Mouse (Mus musculus) urinary bladder, adult 2 months (tissue): ENCODE results near the gene Eif4e3. TPM values are rescaled to one million over a fixed set of nuclear protein-coding genes. Genes with fewer than 3 reads are reported as not detected.

Experiments
- DNase-seq: peaks from one replicate; pipeline ENCODE4 v3.0.0; 2022; ENCODE audit warnings: low spot score
- polyA plus RNA-seq: library from polyadenylated mRNA; depleted of rRNA; stranded (reverse); fragments of >200 nt; gene quantifications from 2 replicates; pipeline ENCODE4 v1.2.3, GENCODE M21; 2012

The Eif4e3 gene
- polyA plus RNA-seq, 1 experiment = 42.9 TPM

GRCm38 (mm10) chr6:99625306-99625705 lies 41.3 kb downstream of the Eif4e3 start:
- no peak for DNase-seq

DNA sequence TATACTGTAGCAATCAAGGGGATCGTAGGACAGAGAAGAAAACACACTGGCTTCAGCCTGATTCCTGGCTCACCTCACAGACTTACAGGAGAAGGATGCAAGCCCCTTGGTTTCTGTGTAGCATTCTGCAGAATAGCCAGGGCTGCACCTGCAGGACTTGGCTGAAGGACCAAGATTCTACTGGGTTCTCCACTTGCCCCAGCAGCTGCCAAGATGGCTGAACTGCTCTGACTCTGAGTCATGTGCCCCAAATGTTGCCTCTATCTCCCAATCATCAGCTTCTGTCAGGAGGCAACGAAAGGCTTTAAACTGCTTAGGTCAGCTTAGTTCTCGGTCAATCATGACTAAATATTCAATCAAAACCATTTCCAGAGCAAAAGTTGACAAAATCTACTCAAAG lies 42.0 kb downstream of the Eif4e3 start:
- DNase-seq = no peak

GRCm38 (mm10) chr6:99623641-99624040 lies 42.9 kb downstream of the Eif4e3 start:
- no peak for DNase-seq

GRCm38 (mm10) chr6:99621167-99621566 lies 45.4 kb downstream of the Eif4e3 start:
- no peak for DNase-seq

DNA sequence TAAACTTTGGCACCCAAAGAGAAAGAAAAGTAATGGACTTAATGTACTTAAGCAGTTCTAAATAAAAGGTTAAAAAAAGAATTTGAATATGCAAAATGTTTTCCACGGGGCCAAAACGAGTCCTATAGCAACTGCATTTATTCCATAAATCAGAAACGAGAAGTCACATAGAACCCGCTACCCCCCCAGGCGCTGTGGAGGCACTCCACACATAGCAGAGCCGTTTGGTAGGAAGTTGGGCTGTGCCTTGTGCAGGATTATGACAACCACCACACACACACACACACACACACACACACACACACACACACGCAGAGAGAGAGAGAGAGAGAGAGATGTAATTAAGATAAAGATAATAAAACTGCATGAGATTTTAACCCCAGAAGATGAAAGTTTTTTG lies 46.1 kb downstream of the Eif4e3 start:
- no peak for DNase-seq

GRCm38 (mm10) chr6:99619964-99620363 lies 46.6 kb downstream of the Eif4e3 start:
- DNase-seq = no peak

GRCm38 (mm10) chr6:99619466-99619865 lies 47.1 kb downstream of the Eif4e3 start:
- no peak for DNase-seq

DNA sequence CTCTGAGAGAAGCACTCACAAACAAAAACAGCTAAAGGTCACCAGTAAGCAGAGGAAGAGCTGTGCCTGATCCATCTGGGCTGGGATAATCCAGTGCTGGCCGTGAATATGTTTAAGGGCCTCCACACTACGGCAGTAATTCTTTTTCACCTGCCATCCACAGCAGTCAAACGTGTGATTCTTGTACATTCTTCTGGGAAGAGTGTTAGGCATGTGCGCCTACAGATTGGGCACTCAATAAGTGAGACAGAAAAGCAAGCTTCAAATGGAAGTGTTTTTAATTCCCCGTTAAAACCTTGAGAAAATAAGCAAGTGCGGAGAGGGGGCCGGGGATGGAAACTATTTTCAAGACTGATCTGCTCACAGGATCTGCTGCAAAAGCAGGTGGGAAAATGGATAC lies 48.7 kb downstream of the Eif4e3 start:
- DNase-seq = no peak

DNA sequence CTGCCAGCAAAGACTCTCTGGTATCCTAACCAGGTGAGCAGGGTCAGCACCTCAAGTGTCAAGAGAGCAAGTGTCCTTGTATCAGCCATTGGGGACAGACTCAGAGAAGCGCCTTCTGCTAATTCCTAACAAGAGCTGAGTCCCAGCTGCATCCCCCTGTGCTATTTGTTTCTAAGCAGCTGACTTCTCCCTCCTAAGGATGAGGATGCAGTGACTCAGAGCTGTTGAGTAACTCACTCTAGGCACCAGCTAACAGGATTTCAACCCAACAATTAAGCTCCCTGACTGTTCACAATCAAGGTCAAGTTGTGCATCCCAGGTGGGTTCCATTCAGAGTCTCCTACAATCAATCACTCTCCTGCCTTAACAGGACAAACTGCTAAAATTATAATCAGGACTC lies 49.2 kb downstream of the Eif4e3 start:
- DNase-seq = no peak

- DNase-seq = no peak
Observed at GRCm38 (mm10) chr6:99615272-99615751, 51.3 kb downstream of the Eif4e3 start.

DNA sequence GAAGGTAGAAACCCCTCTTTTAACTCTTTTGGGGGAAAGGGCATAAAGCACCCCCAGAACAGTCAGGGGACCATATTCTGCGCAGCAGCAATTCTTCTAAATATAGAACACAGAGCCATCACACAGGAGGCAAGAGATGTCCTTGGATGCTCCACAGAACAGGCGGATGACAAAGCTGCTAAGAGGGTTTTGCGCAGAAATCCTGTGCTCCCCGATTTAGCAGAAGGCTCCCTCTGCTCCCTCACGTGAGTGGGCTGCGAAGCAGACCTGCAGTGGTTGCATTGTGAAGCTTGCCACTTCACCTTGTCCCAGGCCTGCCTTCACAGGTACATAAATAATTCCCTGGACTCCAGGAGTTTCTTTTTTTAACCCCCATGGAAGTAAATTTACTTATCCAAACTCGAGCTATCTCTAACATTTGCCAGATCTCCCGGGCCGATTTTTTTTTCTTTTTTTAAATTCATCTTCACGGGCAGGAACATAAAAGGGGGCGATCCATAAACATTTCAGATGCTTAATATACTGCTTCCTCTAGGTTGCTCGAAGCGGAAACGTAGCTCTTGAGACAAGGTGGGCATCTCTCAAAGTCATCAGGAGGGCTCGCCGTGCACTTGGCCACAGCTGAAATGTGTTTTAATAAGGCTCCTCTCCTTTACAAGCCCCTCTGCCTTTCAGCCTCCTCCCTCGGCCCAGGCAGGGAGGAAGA lies 51.9 kb downstream of the Eif4e3 start:
- no peak for DNase-seq

- no peak for DNase-seq
Observed at GRCm38 (mm10) chr6:99611866-99612265, 54.7 kb downstream of the Eif4e3 start.

GRCm38 (mm10) chr6:99610454-99611427 lies 55.8 kb downstream of the Eif4e3 start:
- no peak for DNase-seq

DNA sequence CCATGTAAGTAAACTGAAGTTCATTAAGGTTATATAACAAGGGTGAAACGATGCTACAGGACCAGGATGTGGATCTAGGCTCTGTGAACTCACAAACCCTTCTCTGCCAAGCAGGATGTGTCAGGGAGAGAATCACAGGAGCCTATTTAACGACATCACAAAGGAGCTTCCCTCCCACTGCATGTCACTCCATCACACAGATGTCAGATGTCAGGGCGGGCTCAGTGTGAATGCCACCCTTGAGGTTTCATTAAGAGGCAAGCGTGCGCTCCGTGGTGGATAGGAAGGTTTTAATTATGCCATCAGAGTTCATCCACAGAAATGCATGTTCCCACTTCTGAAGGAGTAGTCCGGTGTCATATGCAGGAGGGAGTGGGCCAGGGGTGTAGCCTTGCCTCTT lies 60.5 kb downstream of the Eif4e3 start:
- DNase-seq = no peak

GRCm38 (mm10) chr6:99604758-99605157 lies 61.8 kb downstream of the Eif4e3 start:
- no peak for DNase-seq

- no peak for DNase-seq
Observed at GRCm38 (mm10) chr6:99602434-99602833, 64.1 kb downstream of the Eif4e3 start.

DNA sequence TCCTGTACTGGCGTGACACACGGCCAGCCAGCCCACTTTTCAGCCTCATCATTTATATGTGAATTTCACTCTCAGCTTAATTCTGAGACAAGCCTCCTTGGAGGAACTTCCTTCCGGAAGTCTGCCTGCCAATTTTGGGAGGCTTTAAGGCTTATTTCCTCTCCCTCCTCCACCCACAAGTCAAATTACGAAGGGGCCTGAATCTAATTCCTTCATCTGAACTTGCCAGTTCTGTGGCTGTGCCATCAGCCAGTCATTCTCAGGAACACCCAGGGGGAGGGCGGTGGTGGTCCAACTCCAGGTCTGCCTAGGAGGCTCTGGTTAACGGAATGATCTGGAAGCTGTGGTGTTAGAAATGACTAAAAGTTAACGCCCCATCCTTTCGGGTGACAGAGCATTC lies 65.7 kb downstream of the Eif4e3 start:
- DNase-seq = no peak

GRCm38 (mm10) chr6:99600168-99600793 lies 66.3 kb downstream of the Eif4e3 start:
- DNase-seq = no peak

DNA sequence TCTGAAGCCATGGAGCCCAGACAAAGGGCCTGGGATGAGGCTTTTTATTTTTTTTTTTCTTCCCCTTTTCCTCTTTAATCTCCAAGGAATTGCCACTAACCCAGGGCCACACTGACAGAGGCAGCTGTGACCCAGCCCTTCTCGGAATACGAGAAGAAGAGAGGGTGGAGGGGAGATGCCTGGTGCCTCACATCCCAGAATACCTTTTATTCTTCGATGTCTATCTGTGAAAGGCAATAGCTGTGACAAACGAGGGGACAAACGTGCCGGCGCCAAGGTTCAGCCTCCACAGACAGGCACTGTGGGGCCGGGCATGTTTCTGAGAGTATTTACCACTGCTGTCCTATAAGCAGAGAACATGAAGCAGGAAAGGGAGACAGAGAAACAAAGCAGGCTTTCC lies 66.9 kb downstream of the Eif4e3 start:
- no peak for DNase-seq

DNA sequence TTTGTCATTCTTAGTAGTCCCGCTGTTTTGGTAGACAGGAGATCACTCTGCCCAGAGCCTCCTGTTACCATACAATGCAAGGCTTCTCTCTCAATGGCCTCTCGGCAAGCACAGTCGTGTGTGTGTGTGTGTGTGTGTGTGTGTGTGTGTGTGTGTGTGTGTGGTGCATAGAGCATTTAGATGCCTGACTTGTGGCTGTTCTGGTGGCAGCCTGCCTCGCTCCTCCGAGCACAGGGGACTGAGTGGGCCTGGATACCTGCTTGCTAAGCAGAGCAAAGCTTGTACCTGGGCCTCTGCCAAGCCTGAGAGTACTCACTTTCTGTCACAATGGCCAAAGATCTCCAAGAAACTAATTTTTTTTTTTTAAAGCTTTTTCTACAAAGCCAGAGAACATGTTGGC lies 67.3 kb downstream of the Eif4e3 start:
- no peak for DNase-seq

GRCm38 (mm10) chr6:99577040-99577439 lies 89.5 kb downstream of the Eif4e3 start:
- no peak for DNase-seq

DNA sequence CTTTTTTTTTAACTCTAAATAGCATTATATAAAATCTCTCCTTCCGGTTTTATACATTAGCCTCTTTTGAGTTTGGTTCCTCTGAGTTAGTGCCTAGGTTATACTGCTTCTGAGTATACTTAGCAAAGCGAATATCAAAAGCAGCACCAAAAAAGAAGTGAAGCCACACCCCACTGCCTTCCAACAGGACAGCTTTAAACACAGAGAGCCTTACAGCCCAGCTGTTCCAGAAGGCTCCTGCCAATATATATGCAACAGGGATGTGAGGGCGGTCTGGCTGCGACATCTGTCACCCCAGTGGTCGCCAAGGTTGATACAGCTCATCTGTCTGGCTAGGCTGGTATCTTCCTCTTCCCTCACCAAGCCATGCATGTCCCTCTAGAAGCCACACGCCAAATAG lies 90.9 kb downstream of the Eif4e3 start:
- DNase-seq = no peak
